Mouse (Mus musculus) hindbrain, embryonic 16.5 days (tissue): Measurements from ENCODE around the gene Taar7b. TPM values are rescaled to one million over a fixed set of nuclear protein-coding genes. Genes with fewer than 3 reads are reported as not detected.

ENCODE experiments used
- ATAC-seq: fragments of 200-750 bp; cut with Nextera tagmentation; 2 replicates; pipeline ENCODE4 v1.8.0; 2017; ENCODE audit warnings: moderate TSS enrichment, moderate library complexity
- H3K27ac ChIP-seq: fragments of 300-500 bp; sonication (generic); 2 replicates; pipeline ENCODE4 v1.5.1; 2014; ENCODE audit warnings: low read depth, mild to moderate bottlenecking, control low read depth, low read length, moderate library complexity
- H3K27me3 ChIP-seq: fragments of 300-500 bp; sonication (generic); replicated peaks from 2 replicates; pipeline ENCODE4 v1.6.1; 2014; ENCODE audit warnings: low read length; ENCODE audit not compliant: control insufficient read depth, insufficient read depth
- H3K36me3 ChIP-seq: fragments of 300-500 bp; sonication (generic); 2 replicates; pipeline ENCODE4 v1.6.1; 2014; ENCODE audit warnings: mild to moderate bottlenecking, low read length, moderate library complexity, mixed read lengths; ENCODE audit not compliant: control insufficient read depth, insufficient read depth
- H3K4me1 ChIP-seq: fragments of 300-500 bp; sonication (generic); 2 replicates; pipeline ENCODE4 v1.6.1; 2014; ENCODE audit warnings: low read depth, low read length; ENCODE audit not compliant: control insufficient read depth, insufficient read depth
- H3K4me2 ChIP-seq: fragments of 300-500 bp; sonication (generic); 2 replicates; pipeline ENCODE4 v1.6.1; 2014; ENCODE audit warnings: mild to moderate bottlenecking, low read length, control low read depth, moderate library complexity
- H3K4me3 ChIP-seq: fragments of 300-500 bp; sonication (generic); 2 replicates; pipeline ENCODE4 v1.5.1; 2014; ENCODE audit warnings: mild to moderate bottlenecking, low read length, control low read depth, moderate library complexity
- H3K9ac ChIP-seq: fragments of 300-500 bp; sonication (generic); 2 replicates; pipeline ENCODE4 v1.6.1; 2014; ENCODE audit warnings: low read depth, mild to moderate bottlenecking, control low read depth, low read length, moderate library complexity
- H3K9me3 ChIP-seq: fragments of 300-500 bp; sonication (generic); 2 replicates; pipeline ENCODE4 v1.6.1; 2014; ENCODE audit warnings: mild to moderate bottlenecking, low read length, moderate library complexity; ENCODE audit not compliant: control insufficient read depth
- WGBS: fragments of 180-500 bp; shearing (Covaris S2); extraction: QIAGEN DNeasy Blood & Tissue Kit; methylation state at CpG from one replicate; pipeline ENCODE4 v1.1.7; 2014; 5-methylcytosine and 5-hydroxymethylcytosine counted together
- polyA plus RNA-seq: library from polyadenylated mRNA; unstranded; fragments of >200 nt; fragmentation: Nextera tagmentation; extraction: Ambion mirVana; gene quantifications from 2 replicates; pipeline ENCODE4 v1.2.1, GENCODE M21; 2015

Taar7b gene
- polyA plus RNA-seq, 1 experiment from 2014 or later, result not detected

DNA sequence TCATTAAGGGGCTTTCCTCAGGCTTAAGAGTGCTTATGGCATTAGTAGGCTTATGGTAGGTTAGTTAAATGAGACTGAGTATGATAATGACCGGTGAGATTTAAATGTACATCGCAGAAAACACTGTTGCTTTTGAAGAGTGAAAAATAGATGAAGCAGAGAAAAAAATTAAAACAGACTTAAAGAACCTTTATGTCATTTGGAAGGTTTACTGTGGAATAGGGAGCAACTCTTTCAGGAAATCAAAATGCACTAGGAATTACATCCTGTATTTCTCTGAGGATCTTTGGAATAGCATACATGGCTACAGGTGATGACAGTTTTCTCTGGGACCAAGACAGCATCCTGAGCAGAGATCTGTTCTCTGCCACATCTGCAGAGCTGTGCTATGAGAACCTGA is 37.6 kb downstream of the Taar7b start, which contains the start of gene Taar7e:
Taar7e (plus strand) TSS at position 301 of the 400 bp plus-strand sequence.
- 92% methylated on average over 2 of the region's 2 CpGs for WGBS
- no peaks in the 10 kb centered on the region for H3K9me3 ChIP-seq
- ATAC-seq, result no peak
- H3K36me3 ChIP-seq, result no peaks in the 10 kb centered on the region
- H3K27me3 ChIP-seq, result no peaks in the 10 kb centered on the region
- no peak within 1 kb of the TSS for H3K27ac ChIP-seq
- no peaks in the 10 kb centered on the region for H3K4me1 ChIP-seq
- no peak within 1 kb of the TSS for H3K4me2 ChIP-seq
- no peak within 1 kb of the TSS for H3K9ac ChIP-seq
- H3K4me3 ChIP-seq, result no peak within 1 kb of the TSS

DNA sequence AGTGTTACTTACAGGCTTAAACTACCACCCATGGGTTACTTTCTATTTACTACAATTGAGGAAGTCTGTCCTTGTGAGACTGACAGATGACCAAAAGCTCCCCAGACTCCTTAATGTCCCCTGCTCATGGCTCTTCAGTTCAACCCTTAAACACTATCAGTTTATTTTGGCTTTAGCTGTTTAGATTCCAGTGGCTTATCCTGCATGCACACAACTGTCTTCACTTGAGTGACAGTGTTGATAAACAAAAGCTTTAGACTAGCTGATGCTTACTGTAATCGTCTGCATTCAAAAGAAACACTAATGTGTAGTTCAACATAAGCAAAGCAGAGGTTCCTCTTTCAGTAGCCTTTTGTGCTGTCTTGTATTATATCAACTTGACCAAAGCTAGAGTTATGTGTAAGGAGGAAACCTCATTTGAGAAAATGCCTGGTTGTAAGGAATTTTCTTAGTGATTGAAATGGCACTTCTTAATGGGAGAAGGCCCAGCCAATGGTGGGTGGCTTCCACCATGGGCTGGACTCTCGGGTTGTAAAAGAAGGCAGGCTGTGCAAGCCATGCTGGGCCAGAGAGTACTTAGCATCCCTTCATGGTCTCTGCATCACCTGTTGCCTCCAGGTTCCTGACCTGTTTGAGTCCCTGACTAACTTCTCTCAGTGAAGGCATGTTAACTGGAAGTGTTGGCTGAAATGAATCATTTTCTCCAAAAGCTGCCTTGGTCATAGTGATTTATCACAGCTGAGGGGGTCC is 40.6 kb downstream of the Taar7b start:
- Histone ChIP-seq H3K9ac (no peak overlapping the region), H3K36me3 (no peaks in the 10 kb centered on the region), H3K4me1 (no peaks in the 10 kb centered on the region), H3K27ac (no peak overlapping the region), H3K4me2 (no peak overlapping the region), H3K4me3 (no peak overlapping the region), H3K9me3 (no peaks in the 10 kb centered on the region), H3K27me3 (no peaks in the 10 kb centered on the region)
- ATAC-seq, result no peak
- 75% methylated on average over 2 of the region's 2 CpGs for WGBS

DNA sequence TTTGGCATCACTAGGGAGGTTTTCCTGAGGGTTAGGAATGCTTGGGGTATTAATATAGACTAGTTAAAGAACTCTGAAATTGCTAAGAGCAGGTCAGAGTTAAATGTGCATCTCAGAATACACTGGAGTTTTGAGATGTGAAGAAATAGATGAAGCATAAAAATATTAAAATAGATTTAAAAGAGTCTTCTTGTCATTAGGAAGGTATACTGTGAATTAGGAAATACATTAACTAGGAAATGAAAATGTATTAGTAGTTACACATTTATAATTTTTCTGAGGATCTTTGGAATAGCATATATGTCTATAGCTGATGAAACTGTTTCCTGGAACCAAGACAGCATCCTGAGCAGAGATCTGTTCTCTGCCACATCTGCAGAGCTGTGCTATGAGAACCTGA is 49.5 kb downstream of the Taar7b start, which contains the start of gene Taar7f:
Taar7f (plus strand) TSS at position 301 of the 400 bp plus-strand sequence.
- Histone ChIP-seq H3K27me3 (no peaks in the 10 kb centered on the region), H3K4me1 (no peaks in the 10 kb centered on the region), H3K9me3 (no peaks in the 10 kb centered on the region), H3K4me3 (no peak within 1 kb of the TSS), H3K4me2 (no peak within 1 kb of the TSS), H3K27ac (no peak within 1 kb of the TSS), H3K9ac (no peak within 1 kb of the TSS), H3K36me3 (no peaks in the 10 kb centered on the region)
- no peak for ATAC-seq

Other genes starting within 250 kb of the Taar7b start
- 82.7 and 89.6 TPM in 2 replicates for gene Rps12, start 212.7 kb upstream of the Taar7b start, polyA plus RNA-seq
- 18.9 and 20.2 TPM in 2 replicates for gene Slc18b1, start 203.0 kb upstream of the Taar7b start, polyA plus RNA-seq
- 0.14 TPM in 1 of 2 replicates, not detected in the other for gene Vnn3, start 148.5 kb upstream of the Taar7b start, polyA plus RNA-seq
- 0.35 and 0.73 TPM in 2 replicates for gene Vnn1, start 105.3 kb upstream of the Taar7b start, polyA plus RNA-seq
- gene Taar1, start 79.6 kb upstream of the Taar7b start, polyA plus RNA-seq, result not detected in 2 replicates
- 0.15 TPM in 1 of 2 replicates, not detected in the other for gene Taar2, start 61.4 kb upstream of the Taar7b start, polyA plus RNA-seq
- not detected in 2 replicates for gene Taar3, start 50.4 kb upstream of the Taar7b start, polyA plus RNA-seq
- not detected in 2 replicates for gene Taar4, start 39.4 kb upstream of the Taar7b start, polyA plus RNA-seq
- 0.15 TPM in 1 of 2 replicates, not detected in the other for gene Taar5, start 29.2 kb upstream of the Taar7b start, polyA plus RNA-seq
- gene Taar6, start 14.3 kb upstream of the Taar7b start, polyA plus RNA-seq, result not detected in 2 replicates
- not detected in 2 replicates for gene Taar7a, start 6.5 kb upstream of the Taar7b start, polyA plus RNA-seq
- not detected in 2 replicates for gene Taar7d, start 27.3 kb downstream of the Taar7b start, polyA plus RNA-seq
- gene Taar7e, start 37.7 kb downstream of the Taar7b start, polyA plus RNA-seq, result not detected in 2 replicates
- gene Taar7f, start 49.6 kb downstream of the Taar7b start, polyA plus RNA-seq, result not detected in 2 replicates
- gene Taar8a, start 76.6 kb downstream of the Taar7b start, polyA plus RNA-seq, result not detected in 2 replicates
- gene Taar8b, start 92.4 kb downstream of the Taar7b start, polyA plus RNA-seq, result not detected in 2 replicates
- not detected in 2 replicates for gene Taar8c, start 102.0 kb downstream of the Taar7b start, polyA plus RNA-seq
- gene Taar9, start 109.6 kb downstream of the Taar7b start, polyA plus RNA-seq, result not detected in 2 replicates
- 336 and 358 TPM in 2 replicates for gene Stx7, start 149.4 kb downstream of the Taar7b start, polyA plus RNA-seq
- gene Moxd1, start 223.6 kb downstream of the Taar7b start, polyA plus RNA-seq, result 9.7 and 10.2 TPM in 2 replicates